Mouse (Mus musculus): ENCODE data around the gene Gm42742. TPM values are rescaled to one million over a fixed set of nuclear protein-coding genes. Genes with fewer than 3 reads are reported as not detected.

Gm42742 gene
- polyA plus RNA-seq, 1 experiment = 2.2 TPM

- no peaks in the 10 kb centered on the region for H3K9me3 ChIP-seq (replicated peaks; ENCODE audit: control insufficient read depth, insufficient read depth, low read length, poor library complexity, severe bottlenecking)
- H3K9ac ChIP-seq (ENCODE audit: low read depth, poor library complexity, severe bottlenecking) = peak overlapping the region; percentile 29
- peaks cover 14% of the 10 kb centered on the region; the same call in 1 of the 2 replicates for H3K36me3 ChIP-seq (ENCODE audit: control insufficient read depth, insufficient read depth, low read length, poor library complexity, severe bottlenecking)
- TF ChIP-seq CTCF (IDR thresholded peaks at IDR 0.05; ENCODE audit: low read depth, low read length) (no peak), EP300 (IDR thresholded peaks at IDR 0.05; ENCODE audit: insufficient read depth, low read depth, low read length) (no peak), POLR2A (IDR thresholded peaks at IDR 0.05; ENCODE audit: insufficient read depth, low read length) (no peak)
- H3K4me3 ChIP-seq (ENCODE audit: low read depth, low read length) = peak overlapping the region; percentile 41
- no peaks in the 10 kb centered on the region for H3K27me3 ChIP-seq (ENCODE audit: control insufficient read depth, insufficient read depth, low read length, poor library complexity, severe bottlenecking)
- H3K27ac ChIP-seq (ENCODE audit: insufficient read depth, low read length) = 0 out of 2 replicates have a peak overlapping the region, but pooled peaks have one; percentile 5
- H3K4me1 ChIP-seq (ENCODE audit: control insufficient read depth, insufficient read depth, low read length) = no peaks in the 10 kb centered on the region
Measured at GRCm38 (mm10) chr7:126975493-126975892, 45.4 kb downstream of the Gm42742 start.

- H3K27ac ChIP-seq (ENCODE audit: insufficient read depth, low read length) = no peak overlapping the region
- no peak overlapping the region for H3K9ac ChIP-seq (ENCODE audit: low read depth, poor library complexity, severe bottlenecking)
- no peaks in the 10 kb centered on the region for H3K36me3 ChIP-seq (ENCODE audit: control insufficient read depth, insufficient read depth, low read length, poor library complexity, severe bottlenecking)
- H3K9me3 ChIP-seq (replicated peaks; ENCODE audit: control insufficient read depth, insufficient read depth, low read length, poor library complexity, severe bottlenecking) = no peaks in the 10 kb centered on the region
- no peaks in the 10 kb centered on the region for H3K4me1 ChIP-seq (ENCODE audit: control insufficient read depth, insufficient read depth, low read length)
- no peaks in the 10 kb centered on the region for H3K27me3 ChIP-seq (ENCODE audit: control insufficient read depth, insufficient read depth, low read length, poor library complexity, severe bottlenecking)
- no peak overlapping the region for H3K4me3 ChIP-seq (ENCODE audit: low read depth, low read length)
- TF ChIP-seq CTCF (IDR thresholded peaks at IDR 0.05; ENCODE audit: low read depth, low read length) = no peak
- no peak for TF ChIP-seq POLR2A (IDR thresholded peaks at IDR 0.05; ENCODE audit: insufficient read depth, low read length)
- no peak for TF ChIP-seq EP300 (IDR thresholded peaks at IDR 0.05; ENCODE audit: insufficient read depth, low read depth, low read length)
Measured at GRCm38 (mm10) chr7:126967361-126967760, 53.5 kb downstream of the Gm42742 start.

- Histone ChIP-seq H3K27me3 (ENCODE audit: control insufficient read depth, insufficient read depth, low read length, poor library complexity, severe bottlenecking) (no peaks in the 10 kb centered on the region), H3K9me3 (replicated peaks; ENCODE audit: control insufficient read depth, insufficient read depth, low read length, poor library complexity, severe bottlenecking) (no peaks in the 10 kb centered on the region), H3K9ac (ENCODE audit: low read depth, poor library complexity, severe bottlenecking) (no peak overlapping the region), H3K4me1 (ENCODE audit: control insufficient read depth, insufficient read depth, low read length) (no peaks in the 10 kb centered on the region), H3K27ac (ENCODE audit: insufficient read depth, low read length) (no peak overlapping the region), H3K4me3 (ENCODE audit: low read depth, low read length) (no peak overlapping the region), H3K36me3 (ENCODE audit: control insufficient read depth, insufficient read depth, low read length, poor library complexity, severe bottlenecking) (no peaks in the 10 kb centered on the region)
- TF ChIP-seq CTCF (IDR thresholded peaks at IDR 0.05; ENCODE audit: low read depth, low read length) (no peak), POLR2A (IDR thresholded peaks at IDR 0.05; ENCODE audit: insufficient read depth, low read length) (no peak), EP300 (IDR thresholded peaks at IDR 0.05; ENCODE audit: insufficient read depth, low read depth, low read length) (no peak)
Measured at GRCm38 (mm10) chr7:126965568-126965967, 55.3 kb downstream of the Gm42742 start.

Other genes starting within 250 kb of the Gm42742 start
- 56.8 and 62.1 TPM in 2 replicates for gene Ypel3, start 244.1 kb downstream of the Gm42742 start, polyA plus RNA-seq (2011; ENCODE audit: insufficient read depth, insufficient read length, low read depth, missing spikeins)
- 1.7 TPM in 2 replicates for gene Tbx6, start 239.6 kb downstream of the Gm42742 start, polyA plus RNA-seq (2011; ENCODE audit: insufficient read depth, insufficient read length, low read depth, missing spikeins)
- 111 and 127 TPM in 2 replicates for gene Ppp4c, start 228.6 kb downstream of the Gm42742 start, polyA plus RNA-seq (2011; ENCODE audit: insufficient read depth, insufficient read length, low read depth, missing spikeins)
- 2.7 and 4.2 TPM in 2 replicates for gene Fam57b, start 223.4 kb downstream of the Gm42742 start, polyA plus RNA-seq (2011; ENCODE audit: insufficient read depth, insufficient read length, low read depth, missing spikeins)
- not detected in 2 replicates for gene 4930451I11Rik, start 189.5 kb downstream of the Gm42742 start, polyA plus RNA-seq (2011; ENCODE audit: insufficient read depth, insufficient read length, low read depth, missing spikeins)
- gene Doc2a, start 173.7 kb downstream of the Gm42742 start, polyA plus RNA-seq (2011; ENCODE audit: insufficient read depth, insufficient read length, low read depth, missing spikeins) = 3.2 and 3.3 TPM in 2 replicates
- gene Hirip3, start 159.1 kb downstream of the Gm42742 start, polyA plus RNA-seq (2011; ENCODE audit: insufficient read depth, insufficient read length, low read depth, missing spikeins) = 116 and 120 TPM in 2 replicates
- gene Ino80e, start 158.7 kb downstream of the Gm42742 start, polyA plus RNA-seq (2011; ENCODE audit: insufficient read depth, insufficient read length, low read depth, missing spikeins) = 104 and 118 TPM in 2 replicates
- gene Taok2, start 136.4 kb downstream of the Gm42742 start, polyA plus RNA-seq (2011; ENCODE audit: insufficient read depth, insufficient read length, low read depth, missing spikeins) = 37.9 and 41.0 TPM in 2 replicates
- 16.3 and 17.2 TPM in 2 replicates for gene Tmem219, start 98.2 kb downstream of the Gm42742 start, polyA plus RNA-seq (2011; ENCODE audit: insufficient read depth, insufficient read length, low read depth, missing spikeins)
- 25.5 and 26.8 TPM in 2 replicates for gene Kctd13, start 92.2 kb downstream of the Gm42742 start, polyA plus RNA-seq (2011; ENCODE audit: insufficient read depth, insufficient read length, low read depth, missing spikeins)
- 0.36 and 0.41 TPM in 2 replicates for gene Asphd1, start 71.5 kb downstream of the Gm42742 start, polyA plus RNA-seq (2011; ENCODE audit: insufficient read depth, insufficient read length, low read depth, missing spikeins)
- gene Sez6l2, start 70.5 kb downstream of the Gm42742 start, polyA plus RNA-seq (2011; ENCODE audit: insufficient read depth, insufficient read length, low read depth, missing spikeins) = 1.4 and 1.9 TPM in 2 replicates
- 42.8 and 53.3 TPM in 2 replicates for gene Cdipt, start 45.2 kb downstream of the Gm42742 start, polyA plus RNA-seq (2011; ENCODE audit: insufficient read depth, insufficient read length, low read depth, missing spikeins)
- 1.4 and 2.4 TPM in 2 replicates for gene Cdiptos, start 45.0 kb downstream of the Gm42742 start, polyA plus RNA-seq (2011; ENCODE audit: insufficient read depth, insufficient read length, low read depth, missing spikeins)
- 17.9 and 18.8 TPM in 2 replicates for gene Mvp, start 6.5 kb downstream of the Gm42742 start, polyA plus RNA-seq (2011; ENCODE audit: insufficient read depth, insufficient read length, low read depth, missing spikeins)
- gene Pagr1b, start 4.6 kb downstream of the Gm42742 start, polyA plus RNA-seq (2011; ENCODE audit: insufficient read depth, insufficient read length, low read depth, missing spikeins) = 22.1 and 26.6 TPM in 2 replicates
- gene Pagr1a, start 3.7 kb downstream of the Gm42742 start, polyA plus RNA-seq (2011; ENCODE audit: insufficient read depth, insufficient read length, low read depth, missing spikeins) = 12.7 and 27.9 TPM in 2 replicates
- gene Prrt2, start 114 bp upstream of the Gm42742 start, polyA plus RNA-seq (2011; ENCODE audit: insufficient read depth, insufficient read length, low read depth, missing spikeins) = 3.5 and 6.7 TPM in 2 replicates
- gene Maz, start 5.9 kb upstream of the Gm42742 start, polyA plus RNA-seq (2011; ENCODE audit: insufficient read depth, insufficient read length, low read depth, missing spikeins) = 117 and 123 TPM in 2 replicates
- 106 and 109 TPM in 2 replicates for gene Kif22, start 21.4 kb upstream of the Gm42742 start, polyA plus RNA-seq (2011; ENCODE audit: insufficient read depth, insufficient read length, low read depth, missing spikeins)
- not detected in 2 replicates for gene Zg16, start 66.2 kb upstream of the Gm42742 start, polyA plus RNA-seq (2011; ENCODE audit: insufficient read depth, insufficient read length, low read depth, missing spikeins)
- gene AI467606, start 70.3 kb upstream of the Gm42742 start, polyA plus RNA-seq (2011; ENCODE audit: insufficient read depth, insufficient read length, low read depth, missing spikeins) = 1.6 TPM in 2 replicates
- 8.6 and 9.3 TPM in 2 replicates for gene Qprt, start 101.1 kb upstream of the Gm42742 start, polyA plus RNA-seq (2011; ENCODE audit: insufficient read depth, insufficient read length, low read depth, missing spikeins)
- 1.5 and 2.2 TPM in 2 replicates for gene Spn, start 116.7 kb upstream of the Gm42742 start, polyA plus RNA-seq (2011; ENCODE audit: insufficient read depth, insufficient read length, low read depth, missing spikeins)
- gene Cd2bp2, start 175.0 kb upstream of the Gm42742 start, polyA plus RNA-seq (2011; ENCODE audit: insufficient read depth, insufficient read length, low read depth, missing spikeins) = 98.6 and 120 TPM in 2 replicates
- gene Tbc1d10b, start 187.4 kb upstream of the Gm42742 start, polyA plus RNA-seq (2011; ENCODE audit: insufficient read depth, insufficient read length, low read depth, missing spikeins) = 42.8 and 55.5 TPM in 2 replicates
- 278 and 351 TPM in 2 replicates for gene Mylpf, start 187.8 kb upstream of the Gm42742 start, polyA plus RNA-seq (2011; ENCODE audit: insufficient read depth, insufficient read length, low read depth, missing spikeins)
- 52.1 and 57.0 TPM in 2 replicates for gene Zfp553, start 212.0 kb upstream of the Gm42742 start, polyA plus RNA-seq (2011; ENCODE audit: insufficient read depth, insufficient read length, low read depth, missing spikeins)
- gene Sept1, start 212.0 kb upstream of the Gm42742 start, polyA plus RNA-seq (2011; ENCODE audit: insufficient read depth, insufficient read length, low read depth, missing spikeins) = 210 and 229 TPM in 2 replicates
- gene Zfp771, start 223.2 kb upstream of the Gm42742 start, polyA plus RNA-seq (2011; ENCODE audit: insufficient read depth, insufficient read length, low read depth, missing spikeins) = 8.2 and 8.7 TPM in 2 replicates
- 133 and 135 TPM in 2 replicates for gene Dctpp1, start 239.6 kb upstream of the Gm42742 start, polyA plus RNA-seq (2011; ENCODE audit: insufficient read depth, insufficient read length, low read depth, missing spikeins)

Measured in ES-Bruce4 (cell line).